Mouse (Mus musculus) small intestine, adult 2 months (tissue): ENCODE data around the gene Gper1. TPM values are rescaled to one million over a fixed set of nuclear protein-coding genes. Genes with fewer than 3 reads are reported as not detected.
A peak's percentile ranks its signal among the peaks of the same experiment; 100 is the strongest.

ENCODE experiments used
- H3K27ac ChIP-seq: fragments of 200-500 bp; 2 replicates; pipeline ENCODE4 v1.5.1; 2012; ENCODE audit warnings: low read depth, low read length, control low read depth, inconsistent platforms; ENCODE audit not compliant: insufficient read depth
- H3K27me3 ChIP-seq: fragments of 200-500 bp; 2 replicates; pipeline ENCODE4 v1.6.1; 2012; ENCODE audit warnings: mild to moderate bottlenecking, moderate library complexity, low read length, inconsistent platforms; ENCODE audit not compliant: control insufficient read depth, insufficient read depth
- H3K36me3 ChIP-seq: fragments of 200-500 bp; 2 replicates; pipeline ENCODE4 v1.6.1; 2012; ENCODE audit warnings: mild to moderate bottlenecking, low read length, control low read depth, inconsistent platforms; ENCODE audit not compliant: control insufficient read depth, insufficient read depth
- H3K4me1 ChIP-seq: fragments of 200-500 bp; 2 replicates; pipeline ENCODE4 v1.6.1; 2012; ENCODE audit warnings: low read length, inconsistent platforms, mixed read lengths; ENCODE audit not compliant: control insufficient read depth, insufficient read depth, insufficient read length
- H3K4me3 ChIP-seq: fragments of 200-500 bp; 2 replicates; pipeline ENCODE4 v1.5.1; 2012; ENCODE audit warnings: low read depth, mild to moderate bottlenecking, control low read depth, inconsistent platforms, low read length, moderate library complexity
- CTCF ChIP-seq: fragments of 200-500 bp; IDR thresholded peaks from 2 replicates; pipeline ENCODE4 v1.5.1; 2012; ENCODE audit warnings: low read depth, mild to moderate bottlenecking, control low read depth, inconsistent platforms, low read length, moderate library complexity, mixed read lengths; ENCODE audit not compliant: insufficient replicate concordance, insufficient read length; ENCODE audit errors: extremely low read depth
- POLR2A ChIP-seq: fragments of 200-500 bp; IDR thresholded peaks from 2 replicates; pipeline ENCODE4 v1.6.1; 2012; ENCODE audit warnings: low read depth, mild to moderate bottlenecking, control low read depth, inconsistent platforms, low read length, moderate library complexity
- WGBS: fragments of 180-500 bp; shearing (Covaris S2); methylation state at CpG from one replicate; pipeline ENCODE4 v1.1.7; 2018; 5-methylcytosine and 5-hydroxymethylcytosine counted together
- polyA plus RNA-seq: library from polyadenylated mRNA; depleted of rRNA; stranded (reverse); fragments of >200 nt; gene quantifications from 2 replicates; pipeline ENCODE4 v1.2.3, GENCODE M21; 2012

Gper1 gene
- polyA plus RNA-seq, 1 experiment = 1.8 TPM

GRCm38 (mm10) chr5:139397959-139398753 is 24.8 kb upstream of the Gper1 start:
- WGBS = 35% methylated on average over 5 of the region's 5 CpGs

GRCm38 (mm10) chr5:139398786-139399185 is 24.2 kb upstream of the Gper1 start:
- Histone ChIP-seq H3K27ac (no peak overlapping the region), H3K36me3 (no peaks in the 10 kb centered on the region), H3K4me3 (no peak overlapping the region), H3K27me3 (no peaks in the 10 kb centered on the region), H3K4me1 (peaks cover 6% of the 10 kb centered on the region; the same call in 1 of the 2 replicates)
- no peak for TF ChIP-seq CTCF
- TF ChIP-seq POLR2A = no peak
- WGBS = 47% methylated on average over 5 of the region's 5 CpGs

More at GRCm38 (mm10) chr5:139397959-139398753, 24.8 kb upstream of the Gper1 start:
- H3K4me1 ChIP-seq = peaks cover 6% of the 10 kb centered on the region; the same call in 1 of the 2 replicates
- H3K36me3 ChIP-seq = no peaks in the 10 kb centered on the region
- no peak overlapping the region for H3K4me3 ChIP-seq
- H3K27ac ChIP-seq = no peak overlapping the region
- TF ChIP-seq CTCF (peak; percentile 85; the same call in 1 of the 2 replicates), POLR2A (no peak)
- H3K27me3 ChIP-seq = no peaks in the 10 kb centered on the region

GRCm38 (mm10) chr5:139399991-139400390 is 23.0 kb upstream of the Gper1 start:
- H3K4me1 ChIP-seq = peaks cover 6% of the 10 kb centered on the region; the same call in 1 of the 2 replicates

GRCm38 (mm10) chr5:139402106-139402505 is 20.8 kb upstream of the Gper1 start:
- WGBS = 92% methylated on average over 2 of the region's 2 CpGs
- H3K27ac ChIP-seq = no peak overlapping the region
- no peak for TF ChIP-seq CTCF
- TF ChIP-seq POLR2A = no peak

More at GRCm38 (mm10) chr5:139399991-139400390, 23.0 kb upstream of the Gper1 start:
- no peaks in the 10 kb centered on the region for H3K27me3 ChIP-seq
- 90% methylated on average over 14 of the region's 14 CpGs for WGBS
- no peaks in the 10 kb centered on the region for H3K36me3 ChIP-seq
- no peak overlapping the region for H3K27ac ChIP-seq
- no peak for TF ChIP-seq POLR2A
- TF ChIP-seq CTCF = no peak
- H3K4me3 ChIP-seq = no peak overlapping the region

GRCm38 (mm10) chr5:139403692-139404260 is 19.2 kb upstream of the Gper1 start:
- WGBS = 81% methylated on average over 8 of the region's 8 CpGs
- no peaks in the 10 kb centered on the region for H3K36me3 ChIP-seq
- peaks cover 2% of the 10 kb centered on the region; the same call in 1 of the 2 replicates for H3K4me1 ChIP-seq
- TF ChIP-seq CTCF (no peak), POLR2A (no peak)
- no peaks in the 10 kb centered on the region for H3K27me3 ChIP-seq
- H3K27ac ChIP-seq = peak overlapping the region; percentile 39
- H3K4me3 ChIP-seq = no peak overlapping the region

More at GRCm38 (mm10) chr5:139402106-139402505, 20.8 kb upstream of the Gper1 start:
- Histone ChIP-seq H3K36me3 (no peaks in the 10 kb centered on the region), H3K4me1 (peaks cover 6% of the 10 kb centered on the region; the same call in 1 of the 2 replicates), H3K4me3 (no peak overlapping the region), H3K27me3 (no peaks in the 10 kb centered on the region)

- Histone ChIP-seq H3K4me3 (peak within 1 kb of the TSS; percentile 38), H3K36me3 (no peaks in the 10 kb centered on the region), H3K27me3 (no peaks in the 10 kb centered on the region), H3K27ac (peak within 1 kb of the TSS; percentile 55), H3K4me1 (peaks cover 8% of the 10 kb centered on the region)
- TF ChIP-seq POLR2A = no peak
- no peak for TF ChIP-seq CTCF
- WGBS = 81% methylated on average over 6 of the region's 6 CpGs
Measured at GRCm38 (mm10) chr5:139404801-139405401, 18.1 kb upstream of the Gper1 start, which contains the start of gene C130050O18Rik. Gene C130050O18Rik, plus strand, starts transcription at chr5:139405280.
